Mouse (Mus musculus) embryonic facial prominence, embryonic 10.5 days (tissue): ENCODE data around the gene Atrn. TPM values are rescaled to one million over a fixed set of nuclear protein-coding genes. Genes with fewer than 3 reads are reported as not detected.

Source experiments
- DNase-seq: peaks from one replicate; pipeline ENCODE4 v3.0.0-alpha.2; 2017; ENCODE audit warnings: low spot score
- H3K27ac ChIP-seq: fragments of 300-500 bp; sonication (generic); replicated peaks from 2 replicates; pipeline ENCODE4 v1.5.1; 2016; ENCODE audit warnings: mild to moderate bottlenecking
- H3K27me3 ChIP-seq: fragments of 300-500 bp; sonication (generic); replicated peaks from 2 replicates; pipeline ENCODE4 v1.6.1; 2016; ENCODE audit warnings: low read depth, mild to moderate bottlenecking; ENCODE audit not compliant: poor library complexity, severe bottlenecking
- H3K36me3 ChIP-seq: fragments of 300-500 bp; sonication (generic); replicated peaks from 2 replicates; pipeline ENCODE4 v1.6.1; 2016; ENCODE audit warnings: mild to moderate bottlenecking, moderate library complexity
- H3K4me1 ChIP-seq: fragments of 300-500 bp; sonication (generic); 2 replicates; pipeline ENCODE4 v1.6.1; 2016
- H3K4me3 ChIP-seq: fragments of 300-500 bp; sonication (generic); 2 replicates; pipeline ENCODE4 v1.5.1; 2016; ENCODE audit warnings: mild to moderate bottlenecking, moderate library complexity
- H3K9me3 ChIP-seq: fragments of 300-500 bp; sonication (generic); 2 replicates; pipeline ENCODE4 v1.6.1; 2016; ENCODE audit warnings: mild to moderate bottlenecking
- WGBS: fragments of 180-500 bp; shearing (Covaris S2); methylation state at CpG from one replicate; pipeline ENCODE4 v1.1.7; 2016; 5-methylcytosine and 5-hydroxymethylcytosine counted together
- polyA plus RNA-seq: library from polyadenylated mRNA; unstranded; fragments of >200 nt; fragmentation: Nextera tagmentation; extraction: Ambion mirVana; gene quantifications from 2 replicates; pipeline ENCODE4 v1.2.1, GENCODE M21; 2016

The Atrn gene
- polyA plus RNA-seq, 1 experiment from 2014 or later: 6.2 TPM

GRCm38 (mm10) chr2:130971030-130971429 is 64.7 kb downstream of the Atrn start:
- Histone ChIP-seq H3K27ac (no peak overlapping the region), H3K27me3 (no peaks in the 10 kb centered on the region), H3K36me3 (peaks cover 19% of the 10 kb centered on the region), H3K4me3 (no peak overlapping the region), H3K4me1 (no peaks in the 10 kb centered on the region), H3K9me3 (no peaks in the 10 kb centered on the region)
- 92% methylated on average over 4 of the region's 4 CpGs for WGBS
- no peak for DNase-seq

DNA sequence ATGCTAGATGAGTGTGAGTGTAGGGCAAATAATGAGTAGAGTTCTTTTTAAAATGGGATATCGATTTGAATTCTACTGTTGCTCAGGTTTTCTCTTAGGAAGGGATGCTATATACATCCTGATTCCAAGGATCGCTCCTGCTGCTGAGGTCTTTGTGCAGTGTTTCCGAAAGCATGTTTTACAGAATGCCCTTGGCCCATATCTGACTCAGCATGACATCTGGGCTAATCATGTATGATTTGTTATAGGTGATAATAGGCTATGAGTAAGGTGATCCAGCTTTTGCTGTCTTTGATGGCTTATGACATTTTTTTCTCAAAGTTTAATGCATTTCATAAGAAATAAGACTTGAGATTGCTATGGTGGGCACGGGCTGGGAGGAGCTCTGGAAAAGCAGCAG is 66.1 kb downstream of the Atrn start:
- Histone ChIP-seq H3K4me3 (no peak overlapping the region), H3K27me3 (no peaks in the 10 kb centered on the region), H3K4me1 (no peaks in the 10 kb centered on the region), H3K27ac (no peak overlapping the region), H3K9me3 (no peaks in the 10 kb centered on the region), H3K36me3 (peaks cover 19% of the 10 kb centered on the region)
- WGBS: 90% methylated on average over 4 of the region's 4 CpGs
- no peak for DNase-seq

DNA sequence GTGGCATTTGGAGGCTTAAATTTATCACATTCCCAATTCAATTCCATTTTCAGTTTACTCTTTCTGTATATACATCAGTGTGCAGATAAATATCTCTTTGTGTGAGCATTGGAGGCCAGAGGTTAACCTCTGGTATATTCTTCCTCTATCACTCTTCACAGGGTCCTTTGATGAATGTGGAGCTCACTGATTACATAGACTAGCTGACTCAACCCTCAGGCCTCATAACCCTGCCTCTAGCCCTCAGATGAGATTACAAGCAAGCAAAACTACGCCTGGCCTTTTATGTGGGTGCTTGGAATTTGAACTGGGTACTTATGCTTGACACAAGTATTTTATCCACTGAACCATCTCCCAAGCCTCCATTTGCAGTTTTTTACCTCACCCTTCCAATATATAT is 68.6 kb downstream of the Atrn start:
- WGBS: 82% methylated on average over 1 of the region's 1 CpGs
- Histone ChIP-seq H3K4me1 (no peaks in the 10 kb centered on the region), H3K4me3 (no peak overlapping the region), H3K9me3 (no peaks in the 10 kb centered on the region), H3K27ac (no peak overlapping the region), H3K27me3 (no peaks in the 10 kb centered on the region), H3K36me3 (peaks cover 21% of the 10 kb centered on the region)
- DNase-seq: no peak

DNA sequence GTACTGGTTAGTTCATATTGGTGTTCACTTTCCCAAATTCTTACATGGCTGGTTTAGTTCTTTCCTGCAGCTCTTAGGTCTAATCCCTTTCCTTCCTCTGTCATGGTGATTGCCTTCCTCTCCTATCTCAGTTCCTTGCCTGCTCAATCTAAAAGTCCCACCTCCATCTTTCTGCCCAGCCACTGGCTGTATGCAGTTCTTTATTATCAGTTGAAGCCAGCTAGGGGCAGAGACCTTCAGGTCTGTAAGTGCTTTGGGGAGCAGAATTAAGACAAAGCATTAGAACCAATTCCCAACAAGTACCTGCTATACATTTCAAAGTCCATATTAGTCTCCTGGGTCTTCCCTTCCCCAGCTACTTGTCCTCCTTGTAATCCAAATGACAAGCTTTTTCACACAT is 71.3 kb downstream of the Atrn start:
- peaks cover 29% of the 10 kb centered on the region for H3K36me3 ChIP-seq
- no peak overlapping the region for H3K27ac ChIP-seq
- no peaks in the 10 kb centered on the region for H3K9me3 ChIP-seq
- no peaks in the 10 kb centered on the region for H3K4me1 ChIP-seq
- H3K27me3 ChIP-seq: no peaks in the 10 kb centered on the region
- no peak for DNase-seq
- H3K4me3 ChIP-seq: no peak overlapping the region

DNA sequence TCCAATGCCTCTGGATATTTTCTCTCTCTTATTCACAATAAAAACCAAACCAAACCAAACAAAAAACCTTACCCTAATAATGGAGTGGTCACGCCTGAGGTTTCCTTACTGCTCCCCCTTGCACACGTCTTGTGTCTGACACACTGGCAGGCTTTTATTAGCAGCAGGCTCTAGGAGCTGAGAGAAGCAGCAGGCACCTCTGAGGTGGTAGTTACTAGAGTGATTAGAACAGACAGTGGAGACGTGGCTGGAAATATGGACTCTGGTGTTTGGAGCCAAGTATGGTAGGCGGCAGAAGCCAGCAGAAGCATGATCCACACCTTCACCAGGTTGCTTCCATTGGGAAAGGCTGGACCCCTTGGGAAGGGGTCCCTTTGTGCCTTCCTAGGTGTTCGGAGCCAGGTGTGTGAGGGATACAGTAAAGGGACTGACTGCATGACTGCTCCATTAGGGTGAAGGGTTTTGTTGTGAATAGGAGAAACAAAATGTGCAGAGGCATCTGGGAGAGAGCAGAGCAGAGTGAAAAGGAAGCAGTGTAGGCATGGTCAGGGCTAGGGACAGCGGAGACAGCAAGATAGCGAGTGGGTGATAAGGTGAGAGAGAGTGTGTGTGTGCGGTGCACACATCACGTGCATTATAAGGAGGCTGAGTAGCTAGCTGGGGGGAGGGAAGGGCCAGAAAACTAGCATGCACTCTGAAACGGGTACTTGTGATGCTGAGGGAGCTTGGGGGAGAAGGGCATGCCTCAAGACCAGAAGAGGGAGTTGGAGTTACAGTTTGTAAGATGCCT is 72.0 kb downstream of the Atrn start:
- no peak overlapping the region; the same call in 1 of the 2 replicates for H3K27ac ChIP-seq
- WGBS: 82% methylated on average over 10 of the region's 10 CpGs
- H3K36me3 ChIP-seq: peaks cover 35% of the 10 kb centered on the region
- H3K27me3 ChIP-seq: no peaks in the 10 kb centered on the region
- DNase-seq: no peak
- H3K4me1 ChIP-seq: no peaks in the 10 kb centered on the region
- no peak overlapping the region for H3K4me3 ChIP-seq
- no peaks in the 10 kb centered on the region for H3K9me3 ChIP-seq

- Histone ChIP-seq H3K27me3 (no peaks in the 10 kb centered on the region), H3K27ac (no peak overlapping the region), H3K4me3 (no peak overlapping the region), H3K4me1 (no peaks in the 10 kb centered on the region), H3K9me3 (no peaks in the 10 kb centered on the region), H3K36me3 (peaks cover 29% of the 10 kb centered on the region)
- no peak for DNase-seq
Measured at GRCm38 (mm10) chr2:130979138-130979537, 72.8 kb downstream of the Atrn start.

- 96% methylated on average over 2 of the region's 2 CpGs for WGBS
- Histone ChIP-seq H3K27ac (no peak overlapping the region), H3K36me3 (peaks cover 29% of the 10 kb centered on the region), H3K9me3 (no peaks in the 10 kb centered on the region), H3K4me3 (no peak overlapping the region), H3K4me1 (no peaks in the 10 kb centered on the region), H3K27me3 (no peaks in the 10 kb centered on the region)
- no peak for DNase-seq
Measured at GRCm38 (mm10) chr2:130992818-130993217, 86.5 kb downstream of the Atrn start.

GRCm38 (mm10) chr2:131009123-131009522 is 102.8 kb downstream of the Atrn start:
- Histone ChIP-seq H3K27ac (no peak overlapping the region), H3K36me3 (peaks cover 35% of the 10 kb centered on the region), H3K4me1 (no peaks in the 10 kb centered on the region), H3K9me3 (no peaks in the 10 kb centered on the region), H3K27me3 (no peaks in the 10 kb centered on the region), H3K4me3 (no peak overlapping the region)
- no peak for DNase-seq
- 84% methylated on average over 2 of the region's 2 CpGs for WGBS

GRCm38 (mm10) chr2:131010566-131010965 is 104.3 kb downstream of the Atrn start:
- no peak for DNase-seq
- WGBS: 92% methylated on average over 1 of the region's 1 CpGs
- peaks cover 34% of the 10 kb centered on the region for H3K36me3 ChIP-seq
- no peaks in the 10 kb centered on the region for H3K4me1 ChIP-seq
- H3K27me3 ChIP-seq: no peaks in the 10 kb centered on the region
- no peak overlapping the region for H3K4me3 ChIP-seq
- H3K9me3 ChIP-seq: no peaks in the 10 kb centered on the region
- no peak overlapping the region for H3K27ac ChIP-seq

DNA sequence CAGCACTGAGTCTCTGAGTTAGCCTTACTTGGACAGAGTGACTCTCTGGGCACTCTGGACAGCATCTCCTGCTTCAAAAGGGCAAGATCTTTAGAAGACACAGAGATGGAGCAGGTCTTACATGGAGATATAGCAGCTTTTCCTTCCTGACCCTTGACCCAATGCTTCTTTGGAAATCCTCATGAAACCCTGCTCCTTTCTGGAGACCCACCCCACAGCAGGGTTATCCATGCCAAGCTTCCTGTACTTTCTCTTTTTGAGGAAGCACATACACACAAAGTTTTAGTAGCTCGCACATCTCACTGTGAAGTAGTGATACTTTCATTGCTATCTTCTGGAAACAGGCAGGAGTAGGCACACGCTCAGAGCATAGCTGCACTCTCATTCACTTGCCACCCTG is 118.9 kb downstream of the Atrn start:
- no peak overlapping the region for H3K27ac ChIP-seq
- H3K4me1 ChIP-seq: no peaks in the 10 kb centered on the region
- 91% methylated on average over 2 of the region's 2 CpGs for WGBS
- no peak overlapping the region for H3K4me3 ChIP-seq
- DNase-seq: no peak
- peaks cover 46% of the 10 kb centered on the region for H3K36me3 ChIP-seq
- no peaks in the 10 kb centered on the region for H3K27me3 ChIP-seq
- H3K9me3 ChIP-seq: no peaks in the 10 kb centered on the region

GRCm38 (mm10) chr2:131026941-131027340 is 120.6 kb downstream of the Atrn start:
- DNase-seq: no peak

GRCm38 (mm10) chr2:131029065-131029935 is 123.0 kb downstream of the Atrn start:
- Histone ChIP-seq H3K27ac (no peak overlapping the region), H3K4me3 (no peak overlapping the region), H3K36me3 (peaks cover 18% of the 10 kb centered on the region), H3K4me1 (no peaks in the 10 kb centered on the region), H3K9me3 (no peaks in the 10 kb centered on the region; the same call in 1 of the 2 replicates), H3K27me3 (no peaks in the 10 kb centered on the region)
- WGBS: 77% methylated on average over 9 of the region's 9 CpGs
- DNase-seq: no peak

More at GRCm38 (mm10) chr2:131026941-131027340, 120.6 kb downstream of the Atrn start:
- H3K4me3 ChIP-seq: no peak overlapping the region
- no peak overlapping the region for H3K27ac ChIP-seq
- 80% methylated on average over 3 of the region's 3 CpGs for WGBS
- no peaks in the 10 kb centered on the region for H3K27me3 ChIP-seq
- H3K9me3 ChIP-seq: no peaks in the 10 kb centered on the region
- peaks cover 37% of the 10 kb centered on the region for H3K36me3 ChIP-seq
- no peaks in the 10 kb centered on the region for H3K4me1 ChIP-seq

GRCm38 (mm10) chr2:131030561-131030960 is 124.3 kb downstream of the Atrn start:
- WGBS: 90% methylated on average over 2 of the region's 2 CpGs
- no peaks in the 10 kb centered on the region; the same call in 1 of the 2 replicates for H3K9me3 ChIP-seq
- no peak for DNase-seq
- no peaks in the 10 kb centered on the region for H3K27me3 ChIP-seq
- H3K27ac ChIP-seq: no peak overlapping the region
- no peaks in the 10 kb centered on the region for H3K4me1 ChIP-seq
- no peak overlapping the region for H3K4me3 ChIP-seq
- H3K36me3 ChIP-seq: peaks cover 18% of the 10 kb centered on the region
